Mouse (Mus musculus) E14TG2a.4 (cell line): Measurements from ENCODE around the gene Tnip2.

ENCODE experiments used
- CTCF ChIP-seq: conservative IDR thresholded peaks from 2 replicates; pipeline ENCODE4 v1.5.1; 2014; ENCODE audit warnings: low read length
- NANOG ChIP-seq: IDR thresholded peaks from 2 replicates; pipeline ENCODE4 v1.6.1; 2014; ENCODE audit warnings: borderline replicate concordance, low read length, mixed read lengths

- no peak for TF ChIP-seq CTCF
- TF ChIP-seq NANOG: no peak
Observed at GRCm38 (mm10) chr5:34533820-34534219, 20.0 kb upstream of the Tnip2 start.
